Mouse (Mus musculus): ENCODE measurements around the gene Exph5. TPM values are rescaled to one million over a fixed set of nuclear protein-coding genes. Genes with fewer than 3 reads are reported as not detected.

The Exph5 gene
- total RNA-seq, 1 experiment from 2014 or later = 0.09 TPM

- DNase-seq = peak; percentile 80
These were observed 103.6 kb downstream of the Exph5 start for GRCm38 (mm10) chr9:53404753-53405722.

GRCm38 (mm10) chr9:53408548-53408947, 107.1 kb downstream of the Exph5 start:
- no peak for DNase-seq

- DNase-seq = no peak
These were observed 107.5 kb downstream of the Exph5 start for GRCm38 (mm10) chr9:53408953-53409361.

GRCm38 (mm10) chr9:53409427-53409826, 108.0 kb downstream of the Exph5 start:
- no peak for DNase-seq

- no peak for DNase-seq
These were observed 120.8 kb downstream of the Exph5 start for GRCm38 (mm10) chr9:53422133-53422896.

- DNase-seq = no peak
These were observed 125.3 kb downstream of the Exph5 start for GRCm38 (mm10) chr9:53426726-53427125.

Small RNAs within 50 kb of the gene (microRNA-seq; reads per million reads assigned to microRNA genes)
- gene Mir130c = 0 reads per million in 2 experiments

Other genes with a start within 250 kb of the Exph5 start
- 19.6 and 20.5 TPM in 2 replicates for gene Ddx10, start 53.6 kb upstream of the Exph5 start, total RNA-seq (2021)
- gene Kdelc2, start 82.4 kb downstream of the Exph5 start, total RNA-seq (2021) = 11.8 and 13.3 TPM in 2 replicates
- 1.4 and 2.5 TPM in 2 replicates for gene 4930550C14Rik, start 100.7 kb downstream of the Exph5 start, total RNA-seq (2021)
- gene Atm, start 235.1 kb downstream of the Exph5 start, total RNA-seq (2021) = 12.3 and 21.1 TPM in 2 replicates
- gene Npat, start 235.4 kb downstream of the Exph5 start, total RNA-seq (2021) = 14.5 TPM in 2 replicates

Measured in adrenal gland, postnatal 25 days (tissue).